Mouse (Mus musculus): ENCODE results near the gene Tdrd9. TPM values are rescaled to one million over a fixed set of nuclear protein-coding genes. Genes with fewer than 3 reads are reported as not detected.

Gene Tdrd9
- polyA plus RNA-seq, 2 experiments: 0.04 to 0.06 TPM

GRCm38 (mm10) chr12:112038441-112038840 is 67.1 kb downstream of the Tdrd9 start:
- no peak for TF ChIP-seq EP300 (IDR thresholded peaks at IDR 0.05; ENCODE audit: low read depth)
- TF ChIP-seq CTCF (IDR thresholded peaks at IDR 0.05; ENCODE audit: low read depth): no peak
- DNase-seq (ENCODE audit: low read depth in 3 of 3, low spot score in 3 of 3) (no peak), ATAC-seq (ENCODE audit: insufficient read depth) (no peak)
- Histone ChIP-seq H3K4me1 (replicated peaks; ENCODE audit: control insufficient read depth in 2 of 2, insufficient read depth in 2 of 2, low read length in 1 of 2) (no peaks in the 10 kb centered on the region), H3K36me3 (replicated peaks; ENCODE audit: control insufficient read depth, insufficient read depth, low read depth) (no peaks in the 10 kb centered on the region), H3K4me2 (ENCODE audit: low read depth) (no peak overlapping the region), H3K4me3 (ENCODE audit: insufficient read depth in 1 of 2, low read depth in 2 of 2, low read length in 2 of 2) (no peak overlapping the region), H3K27ac (no peak overlapping the region), H3K9ac (replicated peaks) (no peak overlapping the region), H3K9me3 (ENCODE audit: control insufficient read depth, low read length) (no peaks in the 10 kb centered on the region), H3K27me3 (ENCODE audit: control insufficient read depth, insufficient read depth, low read length) (no peaks in the 10 kb centered on the region)
- WGBS (ENCODE audit: insufficient replicate concordance): 83% methylated on average over 10 of the region's 10 CpGs

GRCm38 (mm10) chr12:112039169-112039568 is 67.8 kb downstream of the Tdrd9 start:
- DNase-seq (ENCODE audit: low read depth in 3 of 3, low spot score in 3 of 3) (no peak), ATAC-seq (ENCODE audit: insufficient read depth) (no peak)
- Histone ChIP-seq H3K36me3 (replicated peaks; ENCODE audit: control insufficient read depth, insufficient read depth, low read depth) (no peaks in the 10 kb centered on the region), H3K4me1 (replicated peaks; ENCODE audit: control insufficient read depth in 2 of 2, insufficient read depth in 2 of 2, low read length in 1 of 2) (no peaks in the 10 kb centered on the region), H3K4me3 (ENCODE audit: insufficient read depth in 1 of 2, low read depth in 2 of 2, low read length in 2 of 2) (no peak overlapping the region), H3K9me3 (ENCODE audit: control insufficient read depth, low read length) (no peaks in the 10 kb centered on the region), H3K27me3 (ENCODE audit: control insufficient read depth, insufficient read depth, low read length) (no peaks in the 10 kb centered on the region), H3K4me2 (ENCODE audit: low read depth) (no peak overlapping the region), H3K9ac (replicated peaks) (no peak overlapping the region), H3K27ac (no peak overlapping the region)
- TF ChIP-seq EP300 (IDR thresholded peaks at IDR 0.05; ENCODE audit: low read depth): no peak
- no peak for TF ChIP-seq CTCF (IDR thresholded peaks at IDR 0.05; ENCODE audit: low read depth)
- 73% methylated on average over 10 of the region's 10 CpGs for WGBS (ENCODE audit: insufficient replicate concordance)

- 73% methylated on average over 14 of the region's 14 CpGs for WGBS (ENCODE audit: insufficient replicate concordance)
Observed at GRCm38 (mm10) chr12:112042681-112043080, 71.3 kb downstream of the Tdrd9 start.

GRCm38 (mm10) chr12:112077651-112078050 is 106.3 kb downstream of the Tdrd9 start:
- H3K9me3 ChIP-seq (ENCODE audit: control insufficient read depth, low read length): no peaks in the 10 kb centered on the region
- no peaks in the 10 kb centered on the region for H3K4me1 ChIP-seq (replicated peaks; ENCODE audit: control insufficient read depth in 2 of 2, insufficient read depth in 2 of 2, low read length in 1 of 2)
- no peak overlapping the region for H3K4me2 ChIP-seq (ENCODE audit: low read depth)
- 7% methylated on average over 6 of the region's 6 CpGs for WGBS (ENCODE audit: insufficient replicate concordance)
- H3K36me3 ChIP-seq (replicated peaks; ENCODE audit: control insufficient read depth, insufficient read depth, low read depth): no peaks in the 10 kb centered on the region
- H3K27me3 ChIP-seq (ENCODE audit: control insufficient read depth, insufficient read depth, low read length): no peaks in the 10 kb centered on the region
- H3K9ac ChIP-seq (replicated peaks): no peak overlapping the region
- DNase-seq (ENCODE audit: low read depth in 3 of 3, low spot score in 3 of 3): peak in 1 of 3 experiments; percentile 6
- H3K4me3 ChIP-seq (ENCODE audit: insufficient read depth in 1 of 2, low read depth in 2 of 2, low read length in 2 of 2): no peak overlapping the region
- peak; percentile 84 for TF ChIP-seq CTCF (IDR thresholded peaks at IDR 0.05; ENCODE audit: low read depth)
- no peak for TF ChIP-seq EP300 (IDR thresholded peaks at IDR 0.05; ENCODE audit: low read depth)
- no peak overlapping the region for H3K27ac ChIP-seq
- no peak for ATAC-seq (ENCODE audit: insufficient read depth)

More at GRCm38 (mm10) chr12:112042681-112043080, 71.3 kb downstream of the Tdrd9 start:
- Histone ChIP-seq H3K36me3 (replicated peaks; ENCODE audit: control insufficient read depth, insufficient read depth, low read depth) (no peaks in the 10 kb centered on the region), H3K9ac (replicated peaks) (no peak overlapping the region), H3K4me2 (ENCODE audit: low read depth) (no peak overlapping the region), H3K27ac (no peak overlapping the region), H3K9me3 (ENCODE audit: control insufficient read depth, low read length) (no peaks in the 10 kb centered on the region), H3K4me3 (ENCODE audit: insufficient read depth in 1 of 2, low read depth in 2 of 2, low read length in 2 of 2) (no peak overlapping the region), H3K27me3 (ENCODE audit: control insufficient read depth, insufficient read depth, low read length) (no peaks in the 10 kb centered on the region), H3K4me1 (replicated peaks; ENCODE audit: control insufficient read depth in 2 of 2, insufficient read depth in 2 of 2, low read length in 1 of 2) (no peaks in the 10 kb centered on the region)
- DNase-seq (ENCODE audit: low read depth in 3 of 3, low spot score in 3 of 3): no peak
- no peak for TF ChIP-seq CTCF (IDR thresholded peaks at IDR 0.05; ENCODE audit: low read depth)
- no peak for ATAC-seq (ENCODE audit: insufficient read depth)

- no peak for DNase-seq (ENCODE audit: low read depth in 3 of 3, low spot score in 3 of 3)
- 42% methylated on average over 8 of the region's 8 CpGs for WGBS (ENCODE audit: insufficient replicate concordance)
Observed at GRCm38 (mm10) chr12:112079911-112080310, 108.6 kb downstream of the Tdrd9 start.

More at GRCm38 (mm10) chr12:112079911-112080310, 108.6 kb downstream of the Tdrd9 start:
- ATAC-seq (ENCODE audit: insufficient read depth): no peak
- Histone ChIP-seq H3K9ac (replicated peaks) (no peak overlapping the region), H3K9me3 (ENCODE audit: control insufficient read depth, low read length) (no peaks in the 10 kb centered on the region), H3K27ac (no peak overlapping the region), H3K36me3 (replicated peaks; ENCODE audit: control insufficient read depth, insufficient read depth, low read depth) (no peaks in the 10 kb centered on the region), H3K27me3 (ENCODE audit: control insufficient read depth, insufficient read depth, low read length) (no peaks in the 10 kb centered on the region), H3K4me2 (ENCODE audit: low read depth) (no peak overlapping the region), H3K4me1 (replicated peaks; ENCODE audit: control insufficient read depth in 2 of 2, insufficient read depth in 2 of 2, low read length in 1 of 2) (no peaks in the 10 kb centered on the region), H3K4me3 (ENCODE audit: insufficient read depth in 1 of 2, low read depth in 2 of 2, low read length in 2 of 2) (no peak overlapping the region)
- TF ChIP-seq CTCF (IDR thresholded peaks at IDR 0.05; ENCODE audit: low read depth): no peak

All from liver, embryonic 14.5 days (tissue).